Mouse (Mus musculus): ENCODE measurements around the gene Snapc3. TPM values are rescaled to one million over a fixed set of nuclear protein-coding genes. Genes with fewer than 3 reads are reported as not detected.

The Snapc3 gene
- total RNA-seq, 1 experiment: 47.8 TPM

GRCm38 (mm10) chr4:83417820-83418186 is 279 bp downstream of the Snapc3 start:
- TF ChIP-seq MAFK (IDR thresholded peaks at IDR 0.05; ENCODE audit: insufficient read depth, low read depth, low read length) (no peak), ZNF384 (IDR thresholded peaks at IDR 0.05; ENCODE audit: low read depth, low read length) (no peak), ZC3H11A (IDR thresholded peaks at IDR 0.05; ENCODE audit: borderline replicate concordance, low read depth, low read length) (no peak), HCFC1 (IDR thresholded peaks at IDR 0.05; ENCODE audit: borderline replicate concordance, insufficient read depth, low read length) (no peak), CHD2 (IDR thresholded peaks at IDR 0.05; ENCODE audit: low read depth, low read length) (no peak)
- H3K4me3 ChIP-seq (ENCODE audit: insufficient read depth in 1 of 2, low read depth in 1 of 2, low read length in 2 of 2, poor library complexity in 1 of 2, severe bottlenecking in 1 of 2): peak overlapping the region; percentile 94 to 96
- peak overlapping the region; percentile 87 for H3K9ac ChIP-seq (ENCODE audit: insufficient read depth, low read depth, low read length, poor library complexity, severe bottlenecking)
- no peak for DNase-seq (ENCODE audit: low read depth, low spot score)
- in situ Hi-C loops (cut with MboI; ENCODE audit: low sequenced_read_pairs in 2 of 2, unreplicated experiment in 2 of 2): no loop called here
- no peaks in the 10 kb centered on the region for H3K9me3 ChIP-seq (ENCODE audit: control insufficient read depth, insufficient read depth, low read depth, low read length)
- no peak overlapping the region; the same call in 1 of the 2 replicates for H3K27ac ChIP-seq (ENCODE audit: insufficient read depth, low read depth, low read length, poor library complexity, severe bottlenecking)
- no peaks in the 10 kb centered on the region for H3K36me3 ChIP-seq (ENCODE audit: control insufficient read depth, insufficient read depth, low read length, poor library complexity, severe bottlenecking)
- H3K4me1 ChIP-seq (ENCODE audit: control insufficient read depth in 2 of 2, insufficient read depth in 2 of 2, low read length in 2 of 2, poor library complexity in 1 of 2): peaks cover 1 to 2% of the 10 kb centered on the region in 2 experiments; a peak in 1 of 4 replicates

- peaks cover 0 to 2% of the 10 kb centered on the region in 2 experiments; a peak in 1 of 4 replicates for H3K4me1 ChIP-seq (ENCODE audit: control insufficient read depth in 2 of 2, insufficient read depth in 2 of 2, low read length in 2 of 2, poor library complexity in 1 of 2)
- H3K36me3 ChIP-seq (ENCODE audit: control insufficient read depth, insufficient read depth, low read length, poor library complexity, severe bottlenecking): peaks cover 4% of the 10 kb centered on the region; the same call in 1 of the 2 replicates
- H3K4me3 ChIP-seq (ENCODE audit: insufficient read depth in 1 of 2, low read depth in 1 of 2, low read length in 2 of 2, poor library complexity in 1 of 2, severe bottlenecking in 1 of 2): peak overlapping the region; percentile 94 to 96
- DNase-seq (ENCODE audit: low read depth, low spot score): no peak
- TF ChIP-seq ZC3H11A (IDR thresholded peaks at IDR 0.05; ENCODE audit: borderline replicate concordance, low read depth, low read length): no peak
- no peak for TF ChIP-seq CHD2 (IDR thresholded peaks at IDR 0.05; ENCODE audit: low read depth, low read length)
- no peak for TF ChIP-seq HCFC1 (IDR thresholded peaks at IDR 0.05; ENCODE audit: borderline replicate concordance, insufficient read depth, low read length)
- TF ChIP-seq ZNF384 (IDR thresholded peaks at IDR 0.05; ENCODE audit: low read depth, low read length): no peak
- no peak for TF ChIP-seq MAFK (IDR thresholded peaks at IDR 0.05; ENCODE audit: insufficient read depth, low read depth, low read length)
- H3K27ac ChIP-seq (ENCODE audit: insufficient read depth, low read depth, low read length, poor library complexity, severe bottlenecking): no peak overlapping the region
- no peaks in the 10 kb centered on the region for H3K9me3 ChIP-seq (ENCODE audit: control insufficient read depth, insufficient read depth, low read depth, low read length)
- in situ Hi-C loops (cut with MboI; ENCODE audit: low sequenced_read_pairs in 2 of 2, unreplicated experiment in 2 of 2): no loop called here
- no peak overlapping the region; the same call in 1 of the 2 replicates for H3K9ac ChIP-seq (ENCODE audit: insufficient read depth, low read depth, low read length, poor library complexity, severe bottlenecking)
These were observed 1.3 kb downstream of the Snapc3 start for GRCm38 (mm10) chr4:83418781-83419180.

- in situ Hi-C loops (cut with MboI; ENCODE audit: low sequenced_read_pairs in 2 of 2, unreplicated experiment in 2 of 2): no loop called here
- H3K4me3 ChIP-seq (ENCODE audit: insufficient read depth in 1 of 2, low read depth in 1 of 2, low read length in 2 of 2, poor library complexity in 1 of 2, severe bottlenecking in 1 of 2): no peak overlapping the region
- peaks cover 0 to 2% of the 10 kb centered on the region in 2 experiments; a peak in 2 of 4 replicates for H3K4me1 ChIP-seq (ENCODE audit: control insufficient read depth in 2 of 2, insufficient read depth in 2 of 2, low read length in 2 of 2, poor library complexity in 1 of 2)
- H3K9me3 ChIP-seq (ENCODE audit: control insufficient read depth, insufficient read depth, low read depth, low read length): no peaks in the 10 kb centered on the region
- peaks cover 12% of the 10 kb centered on the region for H3K36me3 ChIP-seq (ENCODE audit: control insufficient read depth, insufficient read depth, low read length, poor library complexity, severe bottlenecking)
- H3K9ac ChIP-seq (ENCODE audit: insufficient read depth, low read depth, low read length, poor library complexity, severe bottlenecking): no peak overlapping the region
- TF ChIP-seq HCFC1 (IDR thresholded peaks at IDR 0.05; ENCODE audit: borderline replicate concordance, insufficient read depth, low read length) (no peak), MAFK (IDR thresholded peaks at IDR 0.05; ENCODE audit: insufficient read depth, low read depth, low read length) (no peak), CHD2 (IDR thresholded peaks at IDR 0.05; ENCODE audit: low read depth, low read length) (no peak), ZC3H11A (IDR thresholded peaks at IDR 0.05; ENCODE audit: borderline replicate concordance, low read depth, low read length) (no peak), ZNF384 (IDR thresholded peaks at IDR 0.05; ENCODE audit: low read depth, low read length) (no peak)
- DNase-seq (ENCODE audit: low read depth, low spot score): no peak
- H3K27ac ChIP-seq (ENCODE audit: insufficient read depth, low read depth, low read length, poor library complexity, severe bottlenecking): no peak overlapping the region
These were observed 6.1 kb downstream of the Snapc3 start for GRCm38 (mm10) chr4:83423641-83424040.

- no peak overlapping the region for H3K4me3 ChIP-seq (ENCODE audit: insufficient read depth in 1 of 2, low read depth in 1 of 2, low read length in 2 of 2, poor library complexity in 1 of 2, severe bottlenecking in 1 of 2)
- no peaks in the 10 kb centered on the region for H3K9me3 ChIP-seq (ENCODE audit: control insufficient read depth, insufficient read depth, low read depth, low read length)
- TF ChIP-seq ZC3H11A (IDR thresholded peaks at IDR 0.05; ENCODE audit: borderline replicate concordance, low read depth, low read length) (no peak), ZNF384 (IDR thresholded peaks at IDR 0.05; ENCODE audit: low read depth, low read length) (no peak), HCFC1 (IDR thresholded peaks at IDR 0.05; ENCODE audit: borderline replicate concordance, insufficient read depth, low read length) (no peak), CHD2 (IDR thresholded peaks at IDR 0.05; ENCODE audit: low read depth, low read length) (no peak)
- H3K4me1 ChIP-seq (ENCODE audit: control insufficient read depth in 2 of 2, insufficient read depth in 2 of 2, low read length in 2 of 2, poor library complexity in 1 of 2): no peaks in the 10 kb centered on the region; a peak in 1 of 4 replicates
- no peak overlapping the region for H3K27ac ChIP-seq (ENCODE audit: insufficient read depth, low read depth, low read length, poor library complexity, severe bottlenecking)
- peaks cover 13% of the 10 kb centered on the region for H3K36me3 ChIP-seq (ENCODE audit: control insufficient read depth, insufficient read depth, low read length, poor library complexity, severe bottlenecking)
- in situ Hi-C loops (cut with MboI; ENCODE audit: low sequenced_read_pairs in 2 of 2, unreplicated experiment in 2 of 2): no loop called here
- H3K9ac ChIP-seq (ENCODE audit: insufficient read depth, low read depth, low read length, poor library complexity, severe bottlenecking): no peak overlapping the region
- DNase-seq (ENCODE audit: low read depth, low spot score): no peak
These were observed 7.6 kb downstream of the Snapc3 start for GRCm38 (mm10) chr4:83425119-83425518.

GRCm38 (mm10) chr4:83427141-83427540 is 9.6 kb downstream of the Snapc3 start:
- TF ChIP-seq ZNF384 (IDR thresholded peaks at IDR 0.05; ENCODE audit: low read depth, low read length) (no peak), CHD2 (IDR thresholded peaks at IDR 0.05; ENCODE audit: low read depth, low read length) (no peak), MAFK (IDR thresholded peaks at IDR 0.05; ENCODE audit: insufficient read depth, low read depth, low read length) (no peak)
- Histone ChIP-seq H3K9me3 (ENCODE audit: control insufficient read depth, insufficient read depth, low read depth, low read length) (no peaks in the 10 kb centered on the region), H3K4me3 (ENCODE audit: insufficient read depth in 1 of 2, low read depth in 1 of 2, low read length in 2 of 2, poor library complexity in 1 of 2, severe bottlenecking in 1 of 2) (no peak overlapping the region), H3K9ac (ENCODE audit: insufficient read depth, low read depth, low read length, poor library complexity, severe bottlenecking) (no peak overlapping the region), H3K27ac (ENCODE audit: insufficient read depth, low read depth, low read length, poor library complexity, severe bottlenecking) (no peak overlapping the region), H3K36me3 (ENCODE audit: control insufficient read depth, insufficient read depth, low read length, poor library complexity, severe bottlenecking) (peaks cover 13% of the 10 kb centered on the region), H3K4me1 (ENCODE audit: control insufficient read depth in 2 of 2, insufficient read depth in 2 of 2, low read length in 2 of 2, poor library complexity in 1 of 2) (peaks cover 0 to 2% of the 10 kb centered on the region in 2 experiments; a peak in 1 of 4 replicates)
- in situ Hi-C loops (cut with MboI; ENCODE audit: low sequenced_read_pairs in 2 of 2, unreplicated experiment in 2 of 2): no loop called here
- DNase-seq (ENCODE audit: low read depth, low spot score): no peak
